Mouse (Mus musculus) gastrocnemius, adult 2 months (tissue): ENCODE results near the gene Map3k13. TPM values are rescaled to one million over a fixed set of nuclear protein-coding genes. Genes with fewer than 3 reads are reported as not detected.

ENCODE experiments used
- DNase-seq: peaks from one replicate; pipeline ENCODE4 v3.0.0; 2022
- H3K27ac ChIP-seq: fragments of 200-600 bp; 2 replicates; pipeline ENCODE4 v1.8.1; 2022; ENCODE audit warnings: mild to moderate bottlenecking
- H3K4me3 ChIP-seq: fragments of 200-600 bp; 2 replicates; pipeline ENCODE4 v1.8.1; 2022; ENCODE audit warnings: mild to moderate bottlenecking, moderate library complexity
- CTCF ChIP-seq: fragments of 200-600 bp; IDR thresholded peaks from 2 replicates; pipeline ENCODE4 v1.8.1; 2022; ENCODE audit warnings: antibody characterized with exemption, mild to moderate bottlenecking, moderate library complexity
- intact Hi-C: fragments of 180-260 bp; cut with DNase I; formaldehyde crosslinking; loops from one replicate; pipeline ENCODE4 v1.15.1; 2025
- long read RNA-seq, 2 experiments: library from polyadenylated mRNA; stranded (forward); transcript quantifications; one replicate each; pipeline ENCODE4 v2.0.0; 2021
- total RNA-seq, 2 experiments: library from RNA; stranded (reverse); gene quantifications; 2 replicates each; pipeline ENCODE4 v1.2.3; 2021

Map3k13 gene
- total RNA-seq = under 1 TPM; 0.70 to 0.74 TPM
- long read RNA-seq, experiment 1, partial matches to known transcripts = 0 of 4 reads
- long read RNA-seq, experiment 1, other reads (novel, unspliced or antisense) = 4 of 4 reads
- long read RNA-seq, experiment 2, partial matches to known transcripts = 0 of 5 reads
- long read RNA-seq, experiment 2, other reads (novel, unspliced or antisense) = 5 of 5 reads

GRCm38 (mm10) chr16:21793875-21794696 is at the start of gene Map3k13:
Map3k13 (plus strand) TSS chr16:21794346.
- intact Hi-C loops = no loop called here
- TF ChIP-seq CTCF = no peak
- DNase-seq = peak; percentile 97
- Histone ChIP-seq H3K4me3 (peak within 1 kb of the TSS; percentile 96), H3K27ac (peak within 1 kb of the TSS; percentile 99)

DNA sequence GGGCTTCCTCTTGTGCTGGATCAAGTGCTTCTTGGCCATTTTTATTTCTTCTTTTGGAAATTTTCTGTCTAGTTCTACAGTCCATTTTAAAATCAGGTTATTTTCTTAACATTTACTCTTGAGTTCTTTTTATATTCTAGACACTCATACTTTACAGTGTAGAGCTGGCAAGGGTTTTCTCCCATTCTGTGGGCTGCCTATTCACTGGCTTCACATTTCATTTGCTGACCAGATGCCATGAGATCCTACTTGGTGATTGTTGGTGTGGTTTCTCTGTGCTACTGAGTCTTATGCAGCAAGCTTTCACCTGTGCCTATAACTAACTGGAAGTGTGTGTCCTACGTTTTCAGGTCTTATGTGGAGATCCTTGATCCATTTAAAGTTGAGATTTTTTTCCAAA is 35.7 kb upstream of the Map3k13 start:
- intact Hi-C loops = no loop called here
- TF ChIP-seq CTCF = no peak
- Histone ChIP-seq H3K4me3 (no peak overlapping the region), H3K27ac (no peak overlapping the region)
- DNase-seq = no peak

DNA sequence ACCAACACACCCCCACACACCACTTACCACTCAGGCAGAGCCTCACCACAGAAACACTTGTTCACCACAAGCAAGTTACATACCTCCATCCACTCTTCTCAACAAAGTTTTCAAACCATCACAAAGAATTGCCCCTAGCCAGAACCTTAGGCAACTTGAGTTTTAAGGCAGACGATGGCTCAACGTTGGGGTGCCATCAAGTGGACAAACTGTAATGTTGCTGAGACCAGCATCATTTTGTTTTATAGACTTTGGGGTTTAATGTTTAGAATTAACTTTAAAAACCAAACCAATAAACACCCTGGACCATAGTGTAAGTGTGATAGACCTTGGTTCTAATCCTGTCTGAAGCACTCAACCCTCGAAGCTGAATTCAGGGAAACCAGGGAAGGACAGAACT is 25.9 kb upstream of the Map3k13 start:
- H3K4me3 ChIP-seq = no peak overlapping the region
- intact Hi-C loops = loop anchor here (1.0 to 5.0 kb wide), 2 partner anchors 47 to 254 kb away; no protein-coding TSS in a partner anchor
- no peak overlapping the region for H3K27ac ChIP-seq
- DNase-seq = no peak
- TF ChIP-seq CTCF = peak; percentile 15; the same call in 1 of the 2 replicates

DNA sequence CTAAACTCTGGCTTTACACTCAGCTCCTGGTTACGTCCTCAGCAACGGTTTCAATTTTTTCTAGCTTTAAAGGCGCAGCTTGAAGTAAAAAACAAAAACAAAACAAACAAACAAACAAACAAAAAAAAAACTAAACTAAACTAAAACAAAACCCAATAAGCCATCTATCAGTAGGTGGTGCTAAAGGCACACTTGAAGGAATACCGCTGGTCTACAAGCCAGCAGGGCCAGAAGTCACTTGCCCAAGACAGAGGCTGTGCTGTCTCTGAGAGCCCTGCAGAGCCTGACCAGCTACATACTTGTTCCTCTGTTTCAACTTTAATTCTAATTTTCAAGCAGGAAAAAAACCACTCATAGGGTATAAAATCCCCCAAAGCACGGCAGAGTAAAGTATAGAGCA is 24.5 kb upstream of the Map3k13 start:
- Histone ChIP-seq H3K27ac (no peak overlapping the region), H3K4me3 (no peak overlapping the region)
- intact Hi-C loops = loop anchor here (5.0 kb wide), 1 partner anchor 253 kb away; no protein-coding TSS in a partner anchor
- peak; percentile 39 for DNase-seq
- TF ChIP-seq CTCF = peak; percentile 70

DNA sequence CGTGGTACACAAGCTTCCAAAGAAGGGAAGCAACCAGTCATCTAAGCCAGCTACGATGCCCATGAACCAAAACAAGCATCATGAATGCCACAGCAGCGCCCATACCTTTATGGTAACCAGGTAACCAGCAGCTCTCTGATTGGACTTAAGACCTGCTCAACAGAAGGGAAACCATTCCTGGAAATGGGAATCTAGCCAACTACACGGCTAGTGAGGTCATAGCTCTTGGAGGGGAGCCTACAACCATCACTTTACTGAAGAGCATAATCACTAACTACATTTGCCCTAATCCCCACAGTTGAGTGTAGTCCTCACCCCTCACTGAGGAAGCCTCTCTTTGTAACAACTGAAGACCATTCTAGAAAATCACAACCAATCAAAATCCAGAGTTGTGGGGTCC is 19.4 kb upstream of the Map3k13 start:
- intact Hi-C loops = no loop called here
- H3K27ac ChIP-seq = no peak overlapping the region
- TF ChIP-seq CTCF = no peak
- H3K4me3 ChIP-seq = no peak overlapping the region
- no peak for DNase-seq

DNA sequence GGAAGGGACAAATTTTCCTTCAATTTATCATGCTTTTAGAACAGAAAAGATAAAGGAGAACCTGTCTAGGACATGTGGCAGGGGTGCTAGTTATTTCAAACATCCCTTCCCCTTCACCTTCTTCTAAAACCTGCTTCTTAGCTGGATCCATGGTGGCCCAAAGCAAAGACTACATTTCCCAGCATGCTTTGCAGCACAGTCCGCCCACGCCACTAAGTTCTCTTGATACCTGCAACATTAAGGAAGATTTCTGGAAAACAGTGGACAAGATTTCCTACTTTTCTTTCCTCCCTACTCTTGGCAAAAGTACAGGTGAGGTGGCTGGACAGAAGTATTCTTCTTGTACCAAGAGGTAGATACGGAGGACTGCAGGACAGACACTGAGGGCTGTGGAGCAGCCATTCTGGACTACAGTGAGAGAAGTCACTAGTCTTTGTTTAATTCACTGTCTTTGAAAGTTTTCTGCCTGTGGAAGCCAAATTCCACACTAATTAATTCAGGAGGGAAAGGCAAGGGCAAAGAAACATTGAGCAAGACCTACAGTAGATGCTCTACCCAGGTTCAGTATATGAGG is 15.8 kb upstream of the Map3k13 start:
- no peak for TF ChIP-seq CTCF
- H3K4me3 ChIP-seq = peak overlapping the region; percentile 52
- intact Hi-C loops = no loop called here
- H3K27ac ChIP-seq = peak overlapping the region; percentile 16; the same call in 1 of the 2 replicates
- no peak for DNase-seq

DNA sequence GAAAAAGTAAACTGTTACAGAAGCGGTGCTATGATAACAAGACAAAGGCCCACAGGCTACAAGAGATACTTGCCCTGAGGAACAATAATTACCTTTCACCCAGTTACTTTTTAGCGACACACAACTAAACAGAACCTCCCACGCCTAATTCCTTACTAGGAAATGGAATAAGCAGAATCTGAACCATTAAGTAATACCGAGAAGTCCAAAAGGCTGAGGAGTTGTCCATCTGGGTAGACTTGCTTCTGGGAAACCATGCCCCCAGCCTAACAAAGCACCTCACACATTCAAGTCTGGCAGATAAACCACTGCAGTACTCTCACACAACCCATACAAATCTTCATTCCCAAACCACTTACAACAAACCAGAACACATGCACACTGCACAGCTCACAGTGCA is 15.0 kb upstream of the Map3k13 start:
- intact Hi-C loops = no loop called here
- peak overlapping the region; percentile 35; the same call in 1 of the 2 replicates for H3K27ac ChIP-seq
- H3K4me3 ChIP-seq = no peak overlapping the region
- TF ChIP-seq CTCF = no peak
- DNase-seq = no peak

DNA sequence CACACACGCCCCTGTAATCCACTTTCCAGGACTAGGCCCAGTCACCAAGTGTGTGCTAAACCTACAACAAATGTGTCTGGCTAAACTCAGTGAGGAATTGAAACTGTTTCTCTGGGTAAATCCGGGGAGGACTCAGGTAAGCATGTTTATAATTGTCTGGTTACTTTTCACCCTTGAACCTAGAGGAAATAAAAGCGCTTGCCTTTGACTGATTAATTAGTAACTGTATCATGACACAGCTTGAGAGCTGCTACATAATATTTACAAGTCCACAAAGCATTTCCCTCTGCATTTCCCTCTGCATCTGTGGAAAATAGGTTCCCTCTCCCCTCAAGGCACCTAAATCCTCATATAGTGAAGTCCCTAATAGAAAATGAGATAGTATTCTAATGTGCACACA is 12.9 kb upstream of the Map3k13 start:
- no peak for TF ChIP-seq CTCF
- intact Hi-C loops = no loop called here
- DNase-seq = no peak
- H3K27ac ChIP-seq = no peak overlapping the region
- H3K4me3 ChIP-seq = no peak overlapping the region

GRCm38 (mm10) chr16:21781895-21782294 is 12.3 kb upstream of the Map3k13 start:
- intact Hi-C loops = no loop called here
- no peak overlapping the region for H3K27ac ChIP-seq
- TF ChIP-seq CTCF = no peak
- DNase-seq = no peak
- no peak overlapping the region for H3K4me3 ChIP-seq

- Histone ChIP-seq H3K27ac (no peak overlapping the region), H3K4me3 (no peak overlapping the region)
- TF ChIP-seq CTCF = no peak
- no peak for DNase-seq
- intact Hi-C loops = no loop called here
Observed at GRCm38 (mm10) chr16:21782807-21783206, 11.3 kb upstream of the Map3k13 start.

DNA sequence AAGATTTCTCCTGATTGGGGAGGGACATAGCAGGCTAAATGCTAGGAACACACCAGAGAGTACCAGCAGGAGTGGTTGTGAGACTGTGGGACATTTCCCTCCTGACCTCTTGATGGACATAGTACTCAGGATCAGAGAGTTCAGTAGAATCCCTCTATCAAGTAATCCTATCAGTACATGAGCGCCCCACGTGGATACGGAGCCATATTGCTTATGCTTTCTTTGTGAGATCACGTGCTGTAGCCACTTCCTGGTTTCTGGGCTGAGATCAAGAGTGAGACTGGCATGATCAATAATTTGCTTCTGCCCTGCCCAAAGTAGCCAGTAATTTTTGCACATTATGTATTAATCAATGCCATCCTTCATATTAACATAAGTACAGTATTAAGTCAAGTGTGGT is 9.1 kb upstream of the Map3k13 start:
- intact Hi-C loops = no loop called here
- TF ChIP-seq CTCF = no peak
- Histone ChIP-seq H3K4me3 (no peak overlapping the region), H3K27ac (no peak overlapping the region)
- no peak for DNase-seq

DNA sequence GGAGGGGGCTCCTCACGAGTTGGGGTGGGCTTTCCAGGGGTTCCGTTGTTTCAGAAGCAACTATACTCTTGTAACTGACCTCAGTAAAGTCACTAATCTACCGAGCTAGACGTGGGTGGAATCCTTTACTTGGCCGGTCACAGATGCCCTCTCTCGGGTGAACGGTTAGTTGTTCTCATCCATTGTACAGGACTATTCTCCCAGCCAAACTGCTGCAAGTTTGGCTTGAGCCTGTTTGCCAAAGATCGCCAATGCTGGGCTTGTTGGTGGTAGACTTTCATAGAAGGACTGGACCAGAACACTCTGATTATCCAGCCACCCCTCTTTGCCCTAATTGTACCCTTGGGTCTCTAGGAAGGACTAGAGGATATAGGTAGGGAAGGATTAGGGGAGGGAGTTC is 7.8 kb upstream of the Map3k13 start:
- intact Hi-C loops = no loop called here

More for the DNA sequence above, 7.8 kb upstream of the Map3k13 start:
- no peak for TF ChIP-seq CTCF
- DNase-seq = no peak
- no peak overlapping the region for H3K27ac ChIP-seq
- no peak overlapping the region for H3K4me3 ChIP-seq
